Mouse (Mus musculus) layer of hippocampus, postnatal 10 days (tissue): ENCODE measurements at regions not wholly inside any gene's neighbourhood (a gene's known extent, or its start where the extent isn't known, plus 50 kb on each side); places are given as distances from the start of the nearest gene placed in this dataset.

Source experiments
- DNase-seq, 2 experiments: peaks; one replicate each; pipeline ENCODE4 v3.0.0; 2021; ENCODE audit warnings: low spot score in 2 of 2

- DNase-seq = no peak
Measured at GRCm38 (mm10) chr11:117036977-117037376, 78.0 kb upstream of the Sec14l1 start.

GRCm38 (mm10) chr11:117038282-117039106, 76.5 kb upstream of the Sec14l1 start:
- DNase-seq = no peak

- DNase-seq = no peak
Measured at GRCm38 (mm10) chr11:117040829-117041228, 74.1 kb upstream of the Sec14l1 start.

- no peak for DNase-seq
Measured at GRCm38 (mm10) chr11:117042336-117042735, 72.6 kb upstream of the Sec14l1 start.

- peak; percentile 74 to 78 for DNase-seq
Measured at GRCm38 (mm10) chr11:117043524-117043923, 71.4 kb upstream of the Sec14l1 start.

- DNase-seq = no peak
Measured at GRCm38 (mm10) chr11:117044731-117045130, 70.2 kb upstream of the Sec14l1 start.

GRCm38 (mm10) chr11:117046636-117047035, 68.3 kb upstream of the Sec14l1 start:
- DNase-seq = no peak

- DNase-seq = peak; percentile 54 to 70
Measured at GRCm38 (mm10) chr11:117047172-117047950, 67.6 kb upstream of the Sec14l1 start.

- DNase-seq = no peak
Measured at GRCm38 (mm10) chr11:117048911-117049310, 66.1 kb upstream of the Sec14l1 start.

GRCm38 (mm10) chr11:117050788-117051187, 64.2 kb upstream of the Sec14l1 start:
- DNase-seq = no peak

GRCm38 (mm10) chr11:117056958-117057357, 58.0 kb upstream of the Sec14l1 start:
- DNase-seq = peak; percentile 88 to 89

- DNase-seq = peak; percentile 75 to 77
Measured at GRCm38 (mm10) chr11:117057451-117057850, 57.5 kb upstream of the Sec14l1 start.

- peak in 1 of 2 experiments; percentile 38 for DNase-seq
Measured at GRCm38 (mm10) chr11:117059120-117059519, 55.8 kb upstream of the Sec14l1 start.

- DNase-seq = peak; percentile 53 to 63
Measured at GRCm38 (mm10) chr11:117059981-117060705, 54.8 kb upstream of the Sec14l1 start.

- DNase-seq = no peak
Measured at GRCm38 (mm10) chr11:117060706-117061337, 54.1 kb upstream of the Sec14l1 start.

GRCm38 (mm10) chr11:117062772-117063499, 52.0 kb upstream of the Sec14l1 start:
- peak in 1 of 2 experiments; percentile 44 for DNase-seq
